Mouse (Mus musculus): ENCODE data around the gene Smim4. TPM values are rescaled to one million over a fixed set of nuclear protein-coding genes. Genes with fewer than 3 reads are reported as not detected.

Gene Smim4
- total RNA-seq, 1 experiment, result 45.3 TPM

- Histone ChIP-seq H3K4me1 (ENCODE audit: control insufficient read depth in 2 of 2, insufficient read depth in 2 of 2, low read length in 2 of 2, poor library complexity in 1 of 2) (peaks cover 6 to 16% of the 10 kb centered on the region in 2 experiments; a peak in 2 of 4 replicates), H3K4me3 (ENCODE audit: insufficient read depth in 1 of 2, low read depth in 1 of 2, low read length in 2 of 2, poor library complexity in 1 of 2, severe bottlenecking in 1 of 2) (no peak overlapping the region), H3K9me3 (ENCODE audit: control insufficient read depth, insufficient read depth, low read depth, low read length) (no peaks in the 10 kb centered on the region), H3K9ac (ENCODE audit: insufficient read depth, low read depth, low read length, poor library complexity, severe bottlenecking) (no peak overlapping the region), H3K36me3 (ENCODE audit: control insufficient read depth, insufficient read depth, low read length, poor library complexity, severe bottlenecking) (peaks cover 48% of the 10 kb centered on the region), H3K27ac (ENCODE audit: insufficient read depth, low read depth, low read length, poor library complexity, severe bottlenecking) (no peak overlapping the region)
- in situ Hi-C loops (cut with MboI; ENCODE audit: low sequenced_read_pairs in 2 of 2, unreplicated experiment in 2 of 2), result no loop called here
- TF ChIP-seq CHD2 (IDR thresholded peaks at IDR 0.05; ENCODE audit: low read depth, low read length), result no peak
- no peak for TF ChIP-seq ZC3H11A (IDR thresholded peaks at IDR 0.05; ENCODE audit: borderline replicate concordance, low read depth, low read length)
- TF ChIP-seq HCFC1 (IDR thresholded peaks at IDR 0.05; ENCODE audit: borderline replicate concordance, insufficient read depth, low read length), result no peak
- TF ChIP-seq MAFK (IDR thresholded peaks at IDR 0.05; ENCODE audit: insufficient read depth, low read depth, low read length), result no peak
- TF ChIP-seq ZNF384 (IDR thresholded peaks at IDR 0.05; ENCODE audit: low read depth, low read length), result no peak
- DNase-seq (ENCODE audit: low read depth, low spot score), result no peak
Measured at GRCm38 (mm10) chr14:31139666-31140065, 10.9 kb upstream of the Smim4 start.

- Histone ChIP-seq H3K36me3 (ENCODE audit: control insufficient read depth, insufficient read depth, low read length, poor library complexity, severe bottlenecking) (peaks cover 51% of the 10 kb centered on the region), H3K4me3 (ENCODE audit: insufficient read depth in 1 of 2, low read depth in 1 of 2, low read length in 2 of 2, poor library complexity in 1 of 2, severe bottlenecking in 1 of 2) (no peak overlapping the region; a peak in 2 of 4 replicates), H3K9ac (ENCODE audit: insufficient read depth, low read depth, low read length, poor library complexity, severe bottlenecking) (no peak overlapping the region), H3K27ac (ENCODE audit: insufficient read depth, low read depth, low read length, poor library complexity, severe bottlenecking) (no peak overlapping the region), H3K4me1 (ENCODE audit: control insufficient read depth in 2 of 2, insufficient read depth in 2 of 2, low read length in 2 of 2, poor library complexity in 1 of 2) (peaks cover 6 to 16% of the 10 kb centered on the region in 2 experiments; a peak in 2 of 4 replicates), H3K9me3 (ENCODE audit: control insufficient read depth, insufficient read depth, low read depth, low read length) (no peaks in the 10 kb centered on the region)
- in situ Hi-C loops (cut with MboI; ENCODE audit: low sequenced_read_pairs in 2 of 2, unreplicated experiment in 2 of 2), result no loop called here
- TF ChIP-seq MAFK (IDR thresholded peaks at IDR 0.05; ENCODE audit: insufficient read depth, low read depth, low read length), result no peak
- no peak for TF ChIP-seq CHD2 (IDR thresholded peaks at IDR 0.05; ENCODE audit: low read depth, low read length)
- TF ChIP-seq HCFC1 (IDR thresholded peaks at IDR 0.05; ENCODE audit: borderline replicate concordance, insufficient read depth, low read length), result no peak
- TF ChIP-seq ZNF384 (IDR thresholded peaks at IDR 0.05; ENCODE audit: low read depth, low read length), result no peak
- no peak for TF ChIP-seq ZC3H11A (IDR thresholded peaks at IDR 0.05; ENCODE audit: borderline replicate concordance, low read depth, low read length)
- no peak for DNase-seq (ENCODE audit: low read depth, low spot score)
Measured at GRCm38 (mm10) chr14:31138897-31139429, 10.2 kb upstream of the Smim4 start.

GRCm38 (mm10) chr14:31138219-31138896, 9.6 kb upstream of the Smim4 start:
- H3K4me1 ChIP-seq (ENCODE audit: control insufficient read depth in 2 of 2, insufficient read depth in 2 of 2, low read length in 2 of 2, poor library complexity in 1 of 2), result peaks cover 6 to 16% of the 10 kb centered on the region in 2 experiments; a peak in 2 of 4 replicates
- H3K4me3 ChIP-seq (ENCODE audit: insufficient read depth in 1 of 2, low read depth in 1 of 2, low read length in 2 of 2, poor library complexity in 1 of 2, severe bottlenecking in 1 of 2), result peak overlapping the region; percentile 13 to 31; a peak in 3 of 4 replicates
- no peak overlapping the region for H3K27ac ChIP-seq (ENCODE audit: insufficient read depth, low read depth, low read length, poor library complexity, severe bottlenecking)
- in situ Hi-C loops (cut with MboI; ENCODE audit: low sequenced_read_pairs in 2 of 2, unreplicated experiment in 2 of 2), result no loop called here
- no peaks in the 10 kb centered on the region for H3K9me3 ChIP-seq (ENCODE audit: control insufficient read depth, insufficient read depth, low read depth, low read length)
- DNase-seq (ENCODE audit: low read depth, low spot score), result no peak
- peaks cover 51% of the 10 kb centered on the region for H3K36me3 ChIP-seq (ENCODE audit: control insufficient read depth, insufficient read depth, low read length, poor library complexity, severe bottlenecking)
- TF ChIP-seq CHD2 (IDR thresholded peaks at IDR 0.05; ENCODE audit: low read depth, low read length), result no peak
- TF ChIP-seq HCFC1 (IDR thresholded peaks at IDR 0.05; ENCODE audit: borderline replicate concordance, insufficient read depth, low read length), result no peak
- no peak overlapping the region for H3K9ac ChIP-seq (ENCODE audit: insufficient read depth, low read depth, low read length, poor library complexity, severe bottlenecking)

- Histone ChIP-seq H3K27ac (ENCODE audit: insufficient read depth, low read depth, low read length, poor library complexity, severe bottlenecking) (no peak overlapping the region), H3K9ac (ENCODE audit: insufficient read depth, low read depth, low read length, poor library complexity, severe bottlenecking) (no peak overlapping the region)
Measured at GRCm38 (mm10) chr14:31137791-31138190, 9.0 kb upstream of the Smim4 start.

More at GRCm38 (mm10) chr14:31137791-31138190, 9.0 kb upstream of the Smim4 start:
- in situ Hi-C loops (cut with MboI; ENCODE audit: low sequenced_read_pairs in 2 of 2, unreplicated experiment in 2 of 2), result no loop called here
- no peaks in the 10 kb centered on the region for H3K9me3 ChIP-seq (ENCODE audit: control insufficient read depth, insufficient read depth, low read depth, low read length)
- peak overlapping the region in 1 of 2 experiments; percentile 31; a peak in 2 of 4 replicates for H3K4me3 ChIP-seq (ENCODE audit: insufficient read depth in 1 of 2, low read depth in 1 of 2, low read length in 2 of 2, poor library complexity in 1 of 2, severe bottlenecking in 1 of 2)
- peaks cover 6 to 16% of the 10 kb centered on the region in 2 experiments; a peak in 2 of 4 replicates for H3K4me1 ChIP-seq (ENCODE audit: control insufficient read depth in 2 of 2, insufficient read depth in 2 of 2, low read length in 2 of 2, poor library complexity in 1 of 2)
- H3K36me3 ChIP-seq (ENCODE audit: control insufficient read depth, insufficient read depth, low read length, poor library complexity, severe bottlenecking), result peaks cover 51% of the 10 kb centered on the region
- TF ChIP-seq MAFK (IDR thresholded peaks at IDR 0.05; ENCODE audit: insufficient read depth, low read depth, low read length), result no peak
- TF ChIP-seq HCFC1 (IDR thresholded peaks at IDR 0.05; ENCODE audit: borderline replicate concordance, insufficient read depth, low read length), result no peak
- TF ChIP-seq ZNF384 (IDR thresholded peaks at IDR 0.05; ENCODE audit: low read depth, low read length), result no peak
- TF ChIP-seq ZC3H11A (IDR thresholded peaks at IDR 0.05; ENCODE audit: borderline replicate concordance, low read depth, low read length), result no peak
- no peak for DNase-seq (ENCODE audit: low read depth, low spot score)

Measured in ES-E14 (cell line).